Mouse (Mus musculus) layer of hippocampus, postnatal 25 days (tissue): ENCODE data around the gene Tspan17. TPM values are rescaled to one million over a fixed set of nuclear protein-coding genes. Genes with fewer than 3 reads are reported as not detected.

Experiments used
- DNase-seq, 2 experiments: peaks; one replicate each; pipeline ENCODE4 v3.0.0; 2022; ENCODE audit warnings: mixed read lengths in 2 of 2, low spot score in 1 of 2; ENCODE audit errors: extremely low spot score in 1 of 2
- total RNA-seq, 2 experiments: library from RNA; stranded (reverse); gene quantifications; 2 replicates each; pipeline ENCODE4 v1.2.3; 2021

Tspan17 gene
- total RNA-seq: 100 to 1,000 TPM in 1 of 2 experiments, 10 to 100 TPM in 1; 97.2 to 104 TPM

- peak; percentile 79 to 80 for DNase-seq
Measured at GRCm38 (mm10) chr13:54788740-54789560, at the start of gene Tspan17. Tspan17 (plus strand) TSS chr13:54789377.

GRCm38 (mm10) chr13:54746110-54746509 is 43.1 kb upstream of the Tspan17 start:
- DNase-seq: no peak

- DNase-seq: no peak
Measured at GRCm38 (mm10) chr13:54746896-54747295, 42.3 kb upstream of the Tspan17 start.

DNA sequence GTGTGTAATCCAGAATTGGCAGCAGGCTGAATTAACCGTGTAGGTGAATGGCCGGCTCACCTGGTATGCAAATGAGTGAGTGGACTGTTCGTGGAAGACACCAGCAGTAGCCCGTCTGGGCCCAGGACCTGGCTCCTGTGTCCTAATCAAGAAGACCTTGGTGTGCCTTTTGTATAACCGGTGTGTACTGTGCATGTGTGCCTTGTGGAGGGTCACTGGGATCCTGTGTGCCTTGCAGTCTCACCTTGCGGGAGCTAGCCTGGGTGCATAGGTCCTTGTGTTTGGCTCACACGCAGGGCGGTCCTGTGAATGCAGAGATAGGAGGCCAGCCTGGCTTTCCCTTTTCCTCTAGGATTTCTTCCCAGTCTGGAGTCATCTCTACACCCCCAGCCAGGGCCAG is 41.0 kb upstream of the Tspan17 start:
- DNase-seq: no peak

DNA sequence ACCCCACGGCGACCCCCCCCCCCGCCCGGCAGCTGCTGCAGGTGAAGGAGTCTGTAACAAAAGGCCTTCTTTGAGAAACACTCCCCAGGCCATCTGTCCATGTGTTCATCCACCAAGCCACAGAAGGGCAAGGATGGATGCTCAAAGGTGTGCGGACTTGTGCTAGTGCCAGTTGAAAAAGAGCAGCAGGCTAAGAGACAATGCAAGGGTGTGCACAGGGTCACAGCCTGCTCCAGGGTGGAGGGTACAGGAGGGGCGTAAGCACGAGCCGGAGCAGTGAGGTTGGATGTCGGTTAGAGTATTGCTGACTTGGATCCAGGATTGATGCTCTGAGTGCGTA is 40.5 kb upstream of the Tspan17 start:
- DNase-seq: no peak

DNA sequence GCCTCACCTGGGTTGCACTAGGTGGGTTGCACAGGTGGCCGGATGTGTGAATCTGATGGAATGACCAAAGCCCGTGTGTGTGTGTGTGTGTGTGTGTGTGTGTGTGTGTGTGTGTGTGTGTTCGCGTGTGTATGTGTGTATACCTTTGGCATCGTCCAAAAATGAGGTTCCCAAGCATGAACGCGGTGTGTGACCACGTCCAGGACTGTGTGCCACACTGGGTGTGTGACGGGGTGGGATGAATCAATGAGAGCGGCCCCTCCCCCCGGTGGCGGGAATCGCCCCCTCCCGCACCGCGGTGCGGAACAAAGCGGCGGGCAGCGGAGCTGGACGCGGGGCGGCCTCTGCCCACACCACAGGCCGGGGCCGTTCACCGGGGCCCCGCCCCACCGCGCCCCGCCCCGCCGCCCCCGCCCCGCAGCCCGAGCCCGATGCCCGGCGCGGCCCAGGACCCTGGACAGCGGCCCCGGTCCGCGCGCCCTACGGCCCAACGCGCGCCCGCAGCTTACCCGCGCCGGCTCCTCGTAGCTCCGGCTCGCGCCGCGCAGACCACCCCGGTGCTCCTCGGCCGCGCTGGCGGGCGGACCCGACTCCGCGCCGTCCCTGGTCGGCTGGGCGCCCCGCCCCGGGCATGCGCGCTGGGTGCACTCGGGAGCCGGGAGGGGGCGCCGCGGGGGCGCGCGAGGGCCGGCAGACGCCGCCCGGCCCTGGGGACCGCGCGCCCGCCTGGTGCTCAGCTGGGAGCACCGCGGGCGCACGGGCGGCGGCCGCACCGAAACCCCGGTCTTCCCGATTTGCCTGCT is 39.9 kb upstream of the Tspan17 start:
- DNase-seq: peak; percentile 66 to 67

DNA sequence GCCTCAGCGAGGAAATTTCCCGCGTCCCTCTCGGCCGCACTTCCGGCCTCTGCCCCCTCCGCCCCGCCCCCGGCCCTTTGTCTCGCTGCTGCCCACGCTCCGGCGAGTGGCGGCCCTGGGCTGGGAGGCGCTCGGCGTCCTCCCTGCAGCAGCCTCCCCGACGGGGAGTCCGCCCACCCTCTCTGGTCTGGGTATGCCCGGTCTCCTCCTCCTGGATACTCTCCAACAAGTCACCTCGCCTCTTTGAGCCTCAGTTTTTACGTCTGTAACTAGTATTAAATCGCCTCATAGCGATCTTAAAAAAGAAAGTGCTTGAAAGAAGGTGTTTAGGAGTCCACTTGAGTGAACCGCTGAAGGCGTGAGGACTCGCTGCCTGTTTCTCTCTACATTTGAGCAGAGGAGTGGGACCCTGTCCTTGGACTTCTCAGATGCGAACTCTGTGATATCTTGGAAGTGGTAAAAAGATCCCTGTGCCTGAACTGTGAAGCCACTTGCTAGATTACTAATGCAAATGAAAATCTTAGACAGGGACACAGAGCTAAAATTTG is 39.2 kb upstream of the Tspan17 start, which contains the start of gene Gprin1:
Gene Gprin1 (minus strand): TSS at position 11 of the 548 bp plus-strand sequence.
- no peak for DNase-seq

DNA sequence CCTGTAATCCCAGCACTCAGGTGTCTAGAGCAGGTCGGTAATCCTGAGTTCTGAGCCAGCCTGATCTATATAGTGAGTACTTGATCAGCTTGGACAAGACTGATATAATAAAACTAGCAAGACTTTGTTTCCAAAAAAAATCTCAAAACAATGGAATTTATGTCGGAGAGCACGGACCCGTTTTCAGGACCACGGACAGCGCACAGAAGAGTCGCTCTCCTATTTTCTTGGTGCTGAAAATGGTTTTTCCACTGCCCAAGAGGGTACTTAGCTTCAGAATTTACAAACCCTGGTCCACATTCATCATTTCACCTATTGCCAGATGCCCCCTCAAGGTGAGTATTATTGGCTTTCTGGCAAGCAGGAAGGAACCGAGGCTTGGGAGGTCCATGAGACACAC is 38.5 kb upstream of the Tspan17 start:
- no peak for DNase-seq

GRCm38 (mm10) chr13:54752656-54753055 is 36.5 kb upstream of the Tspan17 start:
- peak; percentile 69 to 81 for DNase-seq

GRCm38 (mm10) chr13:54753733-54754132 is 35.4 kb upstream of the Tspan17 start:
- no peak for DNase-seq

DNA sequence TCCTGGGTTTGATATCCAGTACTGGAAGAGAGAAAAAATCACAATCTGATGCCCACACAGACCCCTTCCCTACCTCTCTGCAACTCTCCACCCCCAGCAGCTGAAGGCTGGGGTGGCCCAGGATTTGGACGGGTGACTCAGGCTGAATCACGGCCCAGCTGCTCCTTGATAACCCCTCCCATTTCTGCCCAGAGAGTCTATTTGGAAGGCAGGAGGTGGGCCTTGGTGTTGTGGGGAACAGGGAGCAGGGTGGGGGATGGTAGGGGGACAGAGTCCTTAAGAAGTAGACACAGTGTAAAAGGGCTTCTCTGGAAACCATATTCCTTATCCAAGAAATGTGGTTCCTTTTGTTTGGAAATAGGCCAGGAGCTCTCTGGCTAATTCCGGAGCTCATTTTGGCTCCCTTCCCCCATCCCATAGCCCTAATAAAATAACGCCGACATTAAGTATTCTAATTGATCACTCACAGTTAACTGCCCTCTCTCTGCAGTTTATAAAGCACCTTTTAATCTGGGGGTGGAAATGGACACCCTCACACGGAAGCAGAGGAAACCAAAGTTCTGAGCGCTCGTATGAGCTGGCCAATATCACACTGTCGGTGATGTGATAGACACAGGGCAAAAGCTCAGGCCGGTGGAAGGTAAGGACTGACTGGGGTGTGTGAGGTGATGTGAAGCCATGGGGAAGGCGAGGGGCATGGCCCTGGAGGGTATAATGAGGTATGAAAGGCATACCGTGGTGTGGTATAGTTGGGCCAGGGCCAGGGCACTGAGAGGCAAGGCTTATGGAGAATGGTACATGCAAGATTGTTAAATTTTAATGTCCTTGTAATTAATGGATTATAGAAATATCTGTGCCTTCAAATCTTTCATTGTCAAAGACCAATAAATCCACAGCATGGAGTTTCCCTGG is 34.8 kb upstream of the Tspan17 start:
- peak in 1 of 2 experiments; percentile 9 for DNase-seq

- DNase-seq: peak in 1 of 2 experiments; percentile 31
Measured at GRCm38 (mm10) chr13:54755201-54755830, 33.9 kb upstream of the Tspan17 start.

GRCm38 (mm10) chr13:54756156-54756712 is 32.9 kb upstream of the Tspan17 start:
- peak in 1 of 2 experiments; percentile 15 for DNase-seq

DNA sequence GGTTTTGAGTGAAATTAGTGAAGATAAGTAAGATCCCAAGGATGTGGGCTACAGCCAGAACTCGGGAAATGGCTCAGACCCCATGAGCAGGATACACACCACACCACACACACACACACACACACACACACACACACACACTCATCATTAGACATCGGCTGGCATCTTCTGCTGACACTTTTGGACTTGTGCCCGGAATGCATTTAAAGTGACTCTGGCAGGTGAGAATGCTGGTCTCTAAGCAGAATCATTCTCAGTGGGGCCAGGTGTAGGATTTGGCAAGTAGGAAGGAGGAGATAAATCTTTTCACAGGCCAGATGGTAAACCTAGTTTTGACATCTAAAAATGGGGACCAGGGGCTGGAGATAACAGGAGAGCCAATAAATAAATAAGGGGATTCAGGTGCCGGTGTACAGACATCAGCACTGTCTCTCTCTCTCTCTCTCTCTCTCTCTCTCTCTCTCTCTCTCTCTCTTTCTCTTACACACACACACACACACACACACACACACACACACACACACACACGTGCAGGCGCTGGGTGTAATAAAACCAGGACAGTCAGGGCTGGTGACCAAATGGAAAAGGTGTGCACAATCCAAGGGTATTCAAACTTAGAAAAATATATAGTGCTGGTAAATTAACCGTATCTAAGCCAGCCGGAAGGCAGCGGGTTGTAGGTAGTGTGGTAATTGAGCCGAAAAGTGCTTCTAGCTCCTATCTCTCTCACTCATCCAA is 31.9 kb upstream of the Tspan17 start:
- peak in 1 of 2 experiments; percentile 17 for DNase-seq

GRCm38 (mm10) chr13:54758045-54758755 is 31.0 kb upstream of the Tspan17 start:
- peak; percentile 82 to 88 for DNase-seq

DNA sequence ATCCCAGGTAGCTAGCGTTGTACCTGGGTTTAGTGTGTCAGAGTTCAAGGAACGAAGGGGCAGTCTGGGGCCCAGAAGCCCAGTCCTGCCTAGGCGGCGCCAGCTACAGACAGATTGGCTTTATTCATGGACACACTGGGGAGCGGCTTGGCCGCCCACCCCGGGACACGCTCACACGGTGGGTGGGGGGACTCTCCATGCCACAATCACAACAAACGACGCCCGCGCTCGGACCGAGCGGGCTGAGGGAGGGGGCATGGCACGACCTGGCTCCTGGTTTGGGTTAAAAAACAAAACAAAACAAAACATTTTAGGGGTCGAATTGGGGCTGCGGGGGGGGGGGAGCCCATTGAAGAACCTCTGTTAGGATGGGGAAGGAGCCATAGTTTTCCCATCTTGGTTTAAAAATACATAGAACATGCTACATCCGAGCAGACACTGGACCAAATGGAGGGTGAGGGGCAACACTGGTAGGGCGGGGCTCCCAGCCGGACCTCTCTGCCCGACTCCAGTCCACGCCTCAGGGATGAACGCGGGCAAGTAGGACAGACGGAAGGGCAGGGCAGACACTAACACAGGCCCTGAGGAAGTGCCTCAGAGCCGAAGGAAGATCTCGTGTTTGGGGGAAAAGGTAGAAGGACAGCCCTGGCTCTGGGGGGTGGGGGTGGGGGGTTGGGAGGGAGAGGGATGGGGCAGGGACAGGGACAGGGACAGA is 30.3 kb upstream of the Tspan17 start:
- peak in 1 of 2 experiments; percentile 12 for DNase-seq

DNA sequence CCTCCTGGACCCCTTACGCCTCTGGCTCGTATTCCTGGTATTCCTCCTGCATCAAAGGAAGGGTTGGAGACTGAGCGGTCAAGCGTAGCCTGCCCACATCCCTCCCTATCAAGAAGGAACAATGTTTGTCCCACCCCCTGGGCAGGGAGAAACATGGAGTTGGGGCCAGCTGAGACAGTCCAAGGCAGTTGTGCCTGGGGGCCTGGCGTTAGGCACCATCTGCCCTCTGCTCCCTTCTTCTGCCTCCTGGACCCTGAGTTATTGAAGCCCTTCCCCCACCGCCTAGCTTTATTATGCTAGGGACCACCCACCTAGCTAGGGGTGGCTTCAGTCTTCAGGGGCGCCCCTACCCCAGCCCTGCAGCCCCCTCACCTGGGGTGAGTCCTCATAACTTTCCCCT is 29.7 kb upstream of the Tspan17 start:
- DNase-seq: peak in 1 of 2 experiments; percentile 9
